Mouse (Mus musculus) layer of hippocampus, adult 2 months (tissue): ENCODE measurements around the gene Prtn3. TPM values are rescaled to one million over a fixed set of nuclear protein-coding genes. Genes with fewer than 3 reads are reported as not detected.
"Not testable (repeated sequence)": the region's sequence is repeated elsewhere in the genome, so short reads cannot be mapped to it uniquely, and the experiment has no call there.

ENCODE experiments used
- DNase-seq, 2 experiments: peaks; one replicate each; pipeline ENCODE4 v3.0.0; 2022; ENCODE audit warnings: low spot score in 2 of 2
- H3K27ac ChIP-seq: fragments of 200-600 bp; 2 replicates; pipeline ENCODE4 v1.8.1; 2022
- H3K4me3 ChIP-seq: fragments of 200-600 bp; 2 replicates; pipeline ENCODE4 v1.8.1; 2022; ENCODE audit warnings: mild to moderate bottlenecking
- CTCF ChIP-seq: fragments of 200-600 bp; conservative IDR thresholded peaks from 2 replicates; pipeline ENCODE4 v1.8.1; 2022; ENCODE audit warnings: antibody characterized with exemption, mild to moderate bottlenecking, moderate library complexity
- total RNA-seq, 2 experiments: library from RNA; stranded (reverse); gene quantifications; 2 replicates each; pipeline ENCODE4 v1.2.3; 2021

Gene Prtn3
- total RNA-seq, 2 experiments from 2014 or later: 1.5 to 2.6 TPM

GRCm38 (mm10) chr10:79871845-79872244, 2.4 kb upstream of the Prtn3 start:
- no peak overlapping the region for H3K4me3 ChIP-seq
- H3K27ac ChIP-seq: no peak overlapping the region
- no peak for TF ChIP-seq CTCF
- DNase-seq: no peak

DNA sequence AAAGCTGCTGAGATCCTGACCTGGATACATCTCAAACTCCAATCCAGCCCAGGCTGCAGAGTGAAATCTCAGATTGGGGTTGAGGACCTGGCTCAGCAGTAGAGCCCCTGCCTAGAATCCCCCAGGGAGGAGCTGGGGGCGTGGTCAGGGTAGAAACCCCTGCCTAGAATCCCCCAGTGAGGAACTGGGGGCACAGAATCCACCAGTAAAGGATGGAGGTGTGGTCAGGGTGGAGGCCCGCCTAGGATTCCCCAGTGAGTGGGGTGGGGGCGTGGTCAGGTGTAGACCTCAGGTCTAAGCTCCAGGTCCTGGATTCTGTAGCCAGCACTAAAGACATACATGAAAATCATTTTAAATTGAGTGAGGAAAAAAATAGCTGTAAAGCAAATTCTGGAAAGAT, 1.4 kb upstream of the Prtn3 start:
- Histone ChIP-seq H3K4me3 (peak overlapping the region; percentile 69; the same call in 1 of the 2 replicates), H3K27ac (no peak overlapping the region; the same call in 1 of the 2 replicates)
- DNase-seq: no peak
- no peak for TF ChIP-seq CTCF

GRCm38 (mm10) chr10:79873313-79873712, 963 bp upstream of the Prtn3 start:
- H3K27ac ChIP-seq: no peak overlapping the region; the same call in 1 of the 2 replicates
- no peak for TF ChIP-seq CTCF
- peak overlapping the region; percentile 69; the same call in 1 of the 2 replicates for H3K4me3 ChIP-seq
- DNase-seq: no peak

DNA sequence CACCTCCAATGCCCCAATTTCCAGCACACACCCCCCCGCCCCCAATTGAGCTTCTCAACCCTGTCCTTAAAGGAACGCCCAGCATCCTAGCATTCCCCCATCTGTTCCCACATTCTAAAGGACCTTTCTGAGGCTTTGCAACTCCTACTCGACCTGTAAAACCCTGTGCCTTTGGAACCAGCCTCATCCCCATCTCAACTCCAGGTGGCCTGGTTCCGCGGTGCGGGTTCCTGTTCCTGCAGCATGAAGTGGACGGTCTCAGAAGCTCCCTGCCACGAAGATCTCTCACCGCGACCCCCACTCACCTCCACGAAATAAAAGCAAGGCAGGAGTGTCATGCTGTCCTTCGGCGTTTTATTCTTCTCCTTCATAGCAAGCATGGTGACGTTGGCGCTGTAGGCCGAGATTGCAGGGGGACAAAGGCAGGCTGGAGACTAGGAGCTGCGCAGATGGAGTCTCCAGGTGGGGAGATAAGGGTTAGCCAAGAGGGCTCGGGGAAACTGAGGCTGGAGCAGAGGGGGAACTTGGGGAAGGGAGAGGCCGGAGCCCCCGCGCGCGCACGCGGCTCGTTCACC, 474 bp upstream of the Prtn3 start:
- peak overlapping the region; percentile 69 for H3K4me3 ChIP-seq
- TF ChIP-seq CTCF: no peak
- no peak for DNase-seq
- peak overlapping the region; percentile 85 for H3K27ac ChIP-seq

DNA sequence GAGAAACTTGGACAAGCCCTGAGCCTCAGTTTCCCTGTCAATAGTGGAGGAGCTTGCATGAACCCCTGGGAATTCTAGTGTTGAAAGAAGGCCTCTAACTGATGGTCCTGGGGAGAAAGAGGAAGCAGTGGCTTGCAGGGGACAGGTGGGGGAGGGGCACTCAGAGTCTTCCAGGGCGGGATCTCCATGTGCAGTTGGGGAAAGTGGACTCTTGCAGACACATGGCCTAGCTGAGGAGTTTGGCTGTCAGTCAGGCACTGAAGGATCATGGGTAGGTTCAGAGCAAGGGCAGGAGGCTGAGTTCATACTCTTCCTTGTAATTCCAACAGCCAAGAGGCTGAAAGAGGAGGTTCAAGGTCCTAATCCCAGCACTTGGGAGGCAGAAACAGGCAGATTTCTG, 2.9 kb downstream of the Prtn3 start:
- Histone ChIP-seq H3K4me3 (no peak overlapping the region), H3K27ac (no peak overlapping the region)
- DNase-seq: no peak
- TF ChIP-seq CTCF: no peak

DNA sequence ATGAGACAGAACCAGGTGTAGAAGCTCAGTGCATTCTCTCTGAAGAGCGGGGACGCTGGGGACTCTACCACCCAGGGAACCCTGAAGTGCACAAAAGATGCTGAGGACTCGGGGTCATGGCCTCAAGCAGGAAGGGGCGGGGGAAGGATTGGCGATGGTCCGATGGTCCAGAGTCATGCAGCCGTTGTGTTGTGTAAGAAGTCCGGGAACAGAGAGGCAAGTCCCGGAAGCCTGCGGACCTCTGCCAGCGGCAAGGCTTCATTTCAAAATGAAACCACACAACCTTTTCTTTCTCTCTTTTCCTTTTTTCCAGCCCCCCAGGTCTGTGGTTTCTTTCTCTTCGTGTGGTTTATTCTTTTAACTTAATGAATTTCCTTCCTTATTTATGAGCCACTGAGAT, 3.5 kb downstream of the Prtn3 start:
- Histone ChIP-seq H3K4me3 (no peak overlapping the region), H3K27ac (no peak overlapping the region)
- DNase-seq: no peak
- no peak for TF ChIP-seq CTCF

DNA sequence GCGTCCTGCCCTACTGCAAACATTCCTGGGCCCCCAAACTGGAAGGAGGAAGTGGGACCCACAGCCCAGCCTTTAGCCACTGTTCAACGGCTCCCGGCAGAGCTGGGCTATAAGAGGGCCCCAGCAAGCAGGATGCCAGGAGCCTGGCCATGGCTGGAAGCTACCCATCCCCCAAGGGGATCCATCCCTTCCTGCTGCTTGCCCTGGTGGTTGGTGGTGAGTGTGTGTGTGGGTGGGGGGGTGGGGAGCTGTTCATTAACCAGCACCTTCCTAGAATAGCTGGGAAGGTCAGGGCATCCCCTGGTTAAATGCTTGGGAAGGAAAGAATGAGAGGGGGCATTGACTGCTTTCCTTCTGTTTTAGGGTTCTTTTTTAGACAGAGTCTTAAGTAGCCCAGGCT, 5.3 kb downstream of the Prtn3 start:
- no peak for TF ChIP-seq CTCF
- H3K27ac ChIP-seq: no peak overlapping the region

DNA sequence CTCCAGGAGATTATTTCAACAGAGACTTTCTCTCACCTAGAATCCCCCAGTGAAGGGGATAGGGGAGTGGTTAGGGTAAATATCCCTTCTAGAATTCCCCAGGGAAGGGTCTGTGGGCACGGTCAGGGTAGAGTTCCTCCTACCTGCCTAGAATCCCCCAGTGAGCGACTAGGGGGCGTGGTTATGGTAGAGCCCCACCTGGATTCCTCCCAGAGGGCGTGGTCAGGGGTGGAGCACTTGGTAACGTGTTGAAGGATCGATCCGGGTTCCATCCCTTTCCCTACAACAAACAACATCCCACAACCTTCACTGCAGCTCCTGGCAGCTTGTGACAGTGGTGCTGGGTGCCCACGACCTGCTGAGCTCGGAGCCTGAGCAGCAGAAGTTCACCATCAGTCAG, 6.4 kb downstream of the Prtn3 start:
- DNase-seq: no peak
- Histone ChIP-seq H3K27ac (no peak overlapping the region), H3K4me3 (no peak overlapping the region)
- no peak for TF ChIP-seq CTCF

More for the DNA sequence above, 5.3 kb downstream of the Prtn3 start:
- no peak for DNase-seq
- no peak overlapping the region for H3K4me3 ChIP-seq

GRCm38 (mm10) chr10:79881981-79882380, 7.7 kb downstream of the Prtn3 start:
- no peak for DNase-seq
- no peak for TF ChIP-seq CTCF
- no peak overlapping the region for H3K4me3 ChIP-seq
- H3K27ac ChIP-seq: no peak overlapping the region

GRCm38 (mm10) chr10:79883297-79884084, 9.2 kb downstream of the Prtn3 start:
- DNase-seq: peak; percentile 73 to 86
- peak; percentile 94 for TF ChIP-seq CTCF
- Histone ChIP-seq H3K27ac (no peak overlapping the region), H3K4me3 (no peak overlapping the region)

GRCm38 (mm10) chr10:79884446-79884845, 10.2 kb downstream of the Prtn3 start:
- Histone ChIP-seq H3K27ac (no peak overlapping the region), H3K4me3 (no peak overlapping the region)
- no peak for TF ChIP-seq CTCF
- no peak for DNase-seq

GRCm38 (mm10) chr10:79884938-79885337, 10.7 kb downstream of the Prtn3 start:
- not testable (repeated sequence) for H3K27ac ChIP-seq, H3K4me3 ChIP-seq, DNase-seq

DNA sequence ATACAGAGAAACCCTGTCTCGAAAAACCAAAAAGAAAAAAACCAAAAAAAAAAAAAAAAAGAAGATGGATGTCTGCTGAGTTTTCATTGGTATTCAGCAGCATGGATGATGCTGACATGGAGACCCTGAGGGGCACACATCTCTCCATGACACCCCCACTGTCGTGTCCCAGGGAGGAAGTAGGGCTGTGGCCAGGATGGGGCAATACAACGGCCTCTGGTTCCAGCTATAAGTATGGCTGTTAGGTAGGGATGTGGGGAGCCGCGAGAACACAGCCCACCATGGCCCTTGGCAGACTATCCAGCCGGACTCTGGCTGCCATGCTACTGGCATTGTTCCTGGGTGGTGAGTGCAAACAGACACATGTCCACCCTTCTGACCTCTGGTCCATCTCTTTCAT, 11.8 kb downstream of the Prtn3 start, which contains the start of gene Elane:
Elane (plus strand) TSS at position 194 of the 400 bp plus-strand sequence.
- no peak for TF ChIP-seq CTCF
- Histone ChIP-seq H3K4me3 (no peak within 1 kb of the TSS), H3K27ac (no peak within 1 kb of the TSS)
- DNase-seq: no peak

- H3K4me3 ChIP-seq: no peak overlapping the region
- no peak for TF ChIP-seq CTCF
- H3K27ac ChIP-seq: no peak overlapping the region
- DNase-seq: no peak
Observed at GRCm38 (mm10) chr10:79886611-79887010, 12.3 kb downstream of the Prtn3 start.
